8 mouse cellular contexts compared by ENCODE assay signal in the genomic region with DNA sequence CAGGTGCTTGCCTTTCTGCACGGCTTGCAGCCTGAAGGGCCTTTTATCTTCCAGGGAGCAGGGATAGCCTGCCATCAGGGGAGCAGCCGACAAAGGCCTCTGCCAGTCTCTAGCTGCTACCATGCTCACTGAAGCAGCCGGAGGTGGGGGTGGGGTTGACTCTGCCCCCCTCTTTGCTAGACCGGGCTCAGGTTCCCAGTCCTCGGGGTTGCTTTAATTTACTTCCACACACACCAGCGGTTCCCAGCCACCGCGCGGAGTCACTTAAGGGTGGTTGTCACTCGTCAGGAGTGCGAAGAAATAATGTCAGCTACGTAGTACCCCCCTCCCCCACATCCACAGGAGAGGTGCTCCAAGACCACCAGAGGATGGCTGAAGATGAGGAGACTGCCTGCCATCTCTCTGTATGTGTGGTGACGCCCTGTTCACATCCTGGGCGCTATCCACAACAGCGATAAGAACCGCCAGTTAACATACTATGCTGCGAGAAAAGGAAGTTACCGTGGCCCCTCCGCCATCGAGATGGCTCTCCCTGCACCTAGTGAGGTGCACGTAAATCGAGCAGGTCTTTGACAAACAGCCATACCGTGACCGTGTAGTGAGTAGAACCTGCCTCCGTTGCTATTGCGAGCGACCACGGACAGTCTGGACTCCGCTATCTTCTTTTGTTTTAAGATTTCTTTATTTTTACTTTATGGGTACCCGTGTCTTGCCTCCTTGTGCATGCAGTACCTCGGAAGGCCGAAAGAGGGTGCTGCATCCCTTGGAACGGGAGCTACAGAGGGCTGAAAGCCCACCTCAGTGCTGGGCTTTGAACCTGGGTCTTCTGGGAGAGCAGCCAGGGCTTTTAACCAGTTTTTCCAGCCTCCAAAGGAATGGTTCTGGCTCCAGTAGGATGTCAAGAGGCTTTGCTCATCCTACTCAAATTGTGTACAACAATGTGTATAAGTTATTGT. TPM values are rescaled to one million over a fixed set of nuclear protein-coding genes. Genes with fewer than 3 reads are reported as not detected.
DNase-seq lines count a peak whose midpoint lies in the region; ATAC-seq and TF ChIP-seq lines count a peak whose summit lies in the region.
"Had no signal": no experiment of that assay in that cellular context is flagged by ENCODE, and none has a peak within 500 bp of the region (broad histone marks: within the 10 kb centered on the region; RNA-seq: fewer than 3 reads in every experiment).

No protein-coding gene starts in this region.

- peaks cover 10% of the 10 kb centered on the region for H3K4me1 ChIP-seq in forebrain, embryonic 13.5 days
- H3K4me1 ChIP-seq in hindbrain, embryonic 14.5 days (replicated peaks; ENCODE audit: control insufficient read depth, insufficient read depth, low read length), result peaks cover 12% of the 10 kb centered on the region; the same call in 1 of the 2 replicates
- H3K4me1 ChIP-seq in midbrain, embryonic 10.5 days, result peaks cover 30% of the 10 kb centered on the region

- H3K4me2 ChIP-seq in forebrain, embryonic 13.5 days, result peak overlapping the region; percentile 64
- peak overlapping the region; percentile 54 for H3K4me2 ChIP-seq in hindbrain, embryonic 14.5 days (replicated peaks)

- TF ChIP-seq CTCF in Patski (IDR thresholded peaks at IDR 0.05), result peak; percentile 67

- POLR2A ChIA-PET in Patski (lab: Charles Lee), result no interaction called here

- H3K9me3 ChIP-seq in forebrain, embryonic 13.5 days (replicated peaks), result no peaks in the 10 kb centered on the region
- no peaks in the 10 kb centered on the region for H3K9me3 ChIP-seq in hindbrain, embryonic 14.5 days (ENCODE audit: control insufficient read depth, low read length)
- no peaks in the 10 kb centered on the region for H3K9me3 ChIP-seq in midbrain, embryonic 10.5 days (replicated peaks)

- DNase-seq in Patski (ENCODE audit: low read depth, low spot score), result no peak
- DNase-seq in c-Kit-positive CD71-positive TER-119-negative erythroid progenitor cells, embryonic 14.5 days (ENCODE audit: low read depth), result peak; percentile 3
- DNase-seq in hindbrain, embryonic 14.5 days (ENCODE audit: low spot score), result peak; percentile 88
- DNase-seq in left cerebral cortex, adult 11 months (ENCODE audit: low spot score), result peak; percentile 58
- peak; percentile 85 for DNase-seq in midbrain, embryonic 10.5 days (ENCODE audit: low spot score)
- peak; percentile 11 for DNase-seq in splenic B cell, adult 2 months (ENCODE audit: low read depth, low spot score)

- in situ Hi-C loops in Patski (cut with MboI; ENCODE audit: low pct_unique_long_range_greater_than_20kb), result loop anchor here (25.0 kb wide), 2 partner anchors 214 to 564 kb away; no protein-coding TSS in a partner anchor

- WGBS in forebrain, embryonic 13.5 days, result 3% methylated on average over 33 of the region's 33 CpGs
- WGBS in hindbrain, embryonic 14.5 days, result 2% methylated on average over 33 of the region's 33 CpGs
- 2% methylated on average over 33 of the region's 33 CpGs for WGBS in midbrain, embryonic 10.5 days

- peak overlapping the region; percentile 36 for H3K4me3 ChIP-seq in forebrain, embryonic 13.5 days
- peak overlapping the region; percentile 25 for H3K4me3 ChIP-seq in hindbrain, embryonic 14.5 days (replicated peaks; ENCODE audit: low read length)
- peak overlapping the region; percentile 54 for H3K4me3 ChIP-seq in midbrain, embryonic 10.5 days

- peaks cover 29% of the 10 kb centered on the region for H3K27me3 ChIP-seq in Patski
- H3K27me3 ChIP-seq in forebrain, embryonic 13.5 days, result peaks cover 7% of the 10 kb centered on the region; the same call in 1 of the 2 replicates
- H3K27me3 ChIP-seq in hindbrain, embryonic 14.5 days (ENCODE audit: control insufficient read depth, insufficient read depth, low read length), result no peaks in the 10 kb centered on the region
- H3K27me3 ChIP-seq in midbrain, embryonic 10.5 days (ENCODE audit: low read depth, poor library complexity, severe bottlenecking), result peaks cover 12% of the 10 kb centered on the region
- no peaks in the 10 kb centered on the region for H3K27me3 ChIP-seq in splenic B cell, adult 2 months (ENCODE audit: control insufficient read depth, insufficient read depth, low read length, poor library complexity, severe bottlenecking)

- H3K36me3 ChIP-seq in forebrain, embryonic 13.5 days (ENCODE audit: poor library complexity, severe bottlenecking), result no peaks in the 10 kb centered on the region
- no peaks in the 10 kb centered on the region for H3K36me3 ChIP-seq in hindbrain, embryonic 14.5 days (replicated peaks; ENCODE audit: control insufficient read depth, insufficient read depth)
- no peaks in the 10 kb centered on the region for H3K36me3 ChIP-seq in midbrain, embryonic 10.5 days
- H3K36me3 ChIP-seq in splenic B cell, adult 2 months (ENCODE audit: control insufficient read depth, insufficient read depth, low read length, poor library complexity, severe bottlenecking), result no peaks in the 10 kb centered on the region

- peak overlapping the region; percentile 37 for H3K27ac ChIP-seq in forebrain, embryonic 13.5 days
- H3K27ac ChIP-seq in hindbrain, embryonic 14.5 days, result peak overlapping the region; percentile 71
- H3K27ac ChIP-seq in midbrain, embryonic 10.5 days (replicated peaks), result peak overlapping the region; percentile 68

- CTCF ChIA-PET in Patski (lab: Charles Lee), result no interaction called here

- ATAC-seq in Patski, result no peak
- ATAC-seq in forebrain, embryonic 13.5 days, result peak; percentile 69
- ATAC-seq in hindbrain, embryonic 14.5 days (ENCODE audit: low FRiP score), result peak; percentile 71

- peak overlapping the region; percentile 59 for H3K9ac ChIP-seq in forebrain, embryonic 13.5 days
- H3K9ac ChIP-seq in hindbrain, embryonic 14.5 days, result peak overlapping the region; percentile 53

RNA-seq across cellular contexts. Expression of a gene that starts 16.2 kb away (rescaled TPM):
- not detected for polyA plus RNA-seq in Patski (2021)
- polyA plus RNA-seq in forebrain, embryonic 13.5 days (2015; fragmentation: Nextera tagmentation; extraction: Ambion mirVana), result not detected in 2 replicates
- polyA plus RNA-seq in hindbrain, embryonic 14.5 days (2014; fragmentation: Nextera tagmentation; extraction: Ambion mirVana), result not detected in 2 replicates
- not detected in 2 replicates for polyA plus RNA-seq in midbrain, embryonic 10.5 days (2016; fragmentation: Nextera tagmentation; extraction: Ambion mirVana)
- polyA plus RNA-seq: large intestine, adult 2 months had no signal
